Mouse (Mus musculus): ENCODE data around the gene Hebp1. TPM values are rescaled to one million over a fixed set of nuclear protein-coding genes. Genes with fewer than 3 reads are reported as not detected.

Gene Hebp1
- polyA plus RNA-seq, 1 experiment from 2014 or later, result 27.1 TPM

GRCm38 (mm10) chr6:135102736-135103303, 95.0 kb downstream of the Hebp1 start:
- no peak overlapping the region for H3K4me3 ChIP-seq (replicated peaks)
- no peak overlapping the region for H3K9ac ChIP-seq
- H3K27ac ChIP-seq, result no peak overlapping the region
- H3K9me3 ChIP-seq (replicated peaks), result no peaks in the 10 kb centered on the region
- H3K4me2 ChIP-seq, result no peak overlapping the region
- ATAC-seq (replicated peaks; ENCODE audit: low FRiP score), result no peak
- peaks cover 10% of the 10 kb centered on the region; the same call in 1 of the 2 replicates for H3K27me3 ChIP-seq
- WGBS, result 51% methylated on average over 5 of the region's 5 CpGs
- H3K36me3 ChIP-seq, result no peaks in the 10 kb centered on the region
- peaks cover 2% of the 10 kb centered on the region; the same call in 1 of the 2 replicates for H3K4me1 ChIP-seq

- no peaks in the 10 kb centered on the region for H3K9me3 ChIP-seq (replicated peaks)
- no peaks in the 10 kb centered on the region for H3K36me3 ChIP-seq
- 75% methylated on average over 15 of the region's 15 CpGs for WGBS
- peaks cover 7% of the 10 kb centered on the region; the same call in 1 of the 2 replicates for H3K4me1 ChIP-seq
- H3K4me3 ChIP-seq (replicated peaks), result no peak overlapping the region
- ATAC-seq (replicated peaks; ENCODE audit: low FRiP score), result no peak
- H3K4me2 ChIP-seq, result no peak overlapping the region
- no peak overlapping the region for H3K9ac ChIP-seq
- H3K27me3 ChIP-seq, result peaks cover 10% of the 10 kb centered on the region; the same call in 1 of the 2 replicates
- no peak overlapping the region for H3K27ac ChIP-seq
These were observed 96.9 kb downstream of the Hebp1 start for GRCm38 (mm10) chr6:135100787-135101472.

- no peak for ATAC-seq (replicated peaks; ENCODE audit: low FRiP score)
- no peaks in the 10 kb centered on the region for H3K36me3 ChIP-seq
- no peaks in the 10 kb centered on the region for H3K9me3 ChIP-seq (replicated peaks)
- no peak overlapping the region for H3K27ac ChIP-seq
- no peaks in the 10 kb centered on the region for H3K27me3 ChIP-seq
- H3K9ac ChIP-seq, result no peak overlapping the region
- H3K4me3 ChIP-seq (replicated peaks), result no peak overlapping the region
- H3K4me2 ChIP-seq, result no peak overlapping the region
- 91% methylated on average over 12 of the region's 12 CpGs for WGBS
- peaks cover 8% of the 10 kb centered on the region; the same call in 1 of the 2 replicates for H3K4me1 ChIP-seq
These were observed 104.9 kb downstream of the Hebp1 start for GRCm38 (mm10) chr6:135092798-135093470.

- H3K4me1 ChIP-seq, result peaks cover 8% of the 10 kb centered on the region; the same call in 1 of the 2 replicates
- no peak overlapping the region for H3K4me3 ChIP-seq (replicated peaks)
- no peak overlapping the region for H3K4me2 ChIP-seq
- H3K27me3 ChIP-seq, result no peaks in the 10 kb centered on the region
- no peaks in the 10 kb centered on the region for H3K9me3 ChIP-seq (replicated peaks)
- ATAC-seq (replicated peaks; ENCODE audit: low FRiP score), result no peak
- H3K27ac ChIP-seq, result no peak overlapping the region
- WGBS, result 54% methylated on average over 4 of the region's 4 CpGs
- H3K36me3 ChIP-seq, result 0 out of 2 replicates have a peak, but pooled peaks cover 4% of the 10 kb centered on the region
- no peak overlapping the region for H3K9ac ChIP-seq
These were observed 107.2 kb downstream of the Hebp1 start for GRCm38 (mm10) chr6:135090661-135091060.

GRCm38 (mm10) chr6:135089786-135090185, 108.0 kb downstream of the Hebp1 start:
- ATAC-seq (replicated peaks; ENCODE audit: low FRiP score), result no peak
- WGBS, result 25% methylated on average over 8 of the region's 8 CpGs

GRCm38 (mm10) chr6:135087721-135088451, 109.9 kb downstream of the Hebp1 start:
- H3K27ac ChIP-seq, result no peak overlapping the region
- H3K4me3 ChIP-seq (replicated peaks), result peak overlapping the region; percentile 15; the same call in 1 of the 2 replicates
- H3K36me3 ChIP-seq, result peaks cover 10% of the 10 kb centered on the region; the same call in 1 of the 2 replicates
- peaks cover 8% of the 10 kb centered on the region; the same call in 1 of the 2 replicates for H3K4me1 ChIP-seq
- no peak overlapping the region for H3K9ac ChIP-seq
- WGBS, result 20% methylated on average over 19 of the region's 19 CpGs
- ATAC-seq (replicated peaks; ENCODE audit: low FRiP score), result peak; percentile 83
- no peaks in the 10 kb centered on the region for H3K27me3 ChIP-seq
- peak overlapping the region; percentile 51 for H3K4me2 ChIP-seq
- H3K9me3 ChIP-seq (replicated peaks), result no peaks in the 10 kb centered on the region

More at GRCm38 (mm10) chr6:135089786-135090185, 108.0 kb downstream of the Hebp1 start:
- Histone ChIP-seq H3K4me3 (replicated peaks) (no peak overlapping the region), H3K4me2 (no peak overlapping the region), H3K9me3 (replicated peaks) (no peaks in the 10 kb centered on the region), H3K27me3 (no peaks in the 10 kb centered on the region), H3K4me1 (peaks cover 8% of the 10 kb centered on the region; the same call in 1 of the 2 replicates), H3K9ac (no peak overlapping the region), H3K36me3 (0 out of 2 replicates have a peak, but pooled peaks cover 6% of the 10 kb centered on the region), H3K27ac (no peak overlapping the region)

Other genes starting within 250 kb of the Hebp1 start
- gene Apold1, start 216.3 kb downstream of the Hebp1 start, polyA plus RNA-seq (2015; fragmentation: Nextera tagmentation; extraction: Ambion mirVana), result 3.9 and 4.6 TPM in 2 replicates
- gene Ddx47, start 186.4 kb downstream of the Hebp1 start, polyA plus RNA-seq (2015; fragmentation: Nextera tagmentation; extraction: Ambion mirVana), result 118 and 120 TPM in 2 replicates
- gene Gprc5a, start 132.4 kb downstream of the Hebp1 start, polyA plus RNA-seq (2015; fragmentation: Nextera tagmentation; extraction: Ambion mirVana), result 13.8 and 14.0 TPM in 2 replicates
- gene Gprc5d, start 79.7 kb downstream of the Hebp1 start, polyA plus RNA-seq (2015; fragmentation: Nextera tagmentation; extraction: Ambion mirVana), result not detected in 2 replicates
- 35.5 and 37.4 TPM in 2 replicates for gene Fam234b, start within 50 bp of the Hebp1 start, polyA plus RNA-seq (2015; fragmentation: Nextera tagmentation; extraction: Ambion mirVana)
- 0.63 and 0.71 TPM in 2 replicates for gene Gsg1, start 56.3 kb upstream of the Hebp1 start, polyA plus RNA-seq (2015; fragmentation: Nextera tagmentation; extraction: Ambion mirVana)
- 0.16 and 0.17 TPM in 2 replicates for gene Pbp2, start 112.4 kb upstream of the Hebp1 start, polyA plus RNA-seq (2015; fragmentation: Nextera tagmentation; extraction: Ambion mirVana)
- 54.3 and 60.3 TPM in 2 replicates for gene Emp1, start 164.5 kb upstream of the Hebp1 start, polyA plus RNA-seq (2015; fragmentation: Nextera tagmentation; extraction: Ambion mirVana)